Mouse (Mus musculus) T-helper 1 cell (primary cell): Measurements from ENCODE around the gene Metap1d.

Experiments
- in situ Hi-C: fragments of 300-600 bp; cut with MboI, MseI; formaldehyde crosslinking; loops from one replicate; pipeline ENCODE4 v1.15.1; 2025; ENCODE audit warnings: high pct_unique_total_duplicates

Metap1d gene

GRCm38 (mm10) chr2:71453161-71453916 lies at the start of gene Metap1d:
TSS of gene Metap1d (plus strand) at chr2:71453276.
- in situ Hi-C loops, result loop anchor here (5.0 kb wide), 1 partner anchor 74 kb away; the partner anchor contains the start of gene Dlx1

DNA sequence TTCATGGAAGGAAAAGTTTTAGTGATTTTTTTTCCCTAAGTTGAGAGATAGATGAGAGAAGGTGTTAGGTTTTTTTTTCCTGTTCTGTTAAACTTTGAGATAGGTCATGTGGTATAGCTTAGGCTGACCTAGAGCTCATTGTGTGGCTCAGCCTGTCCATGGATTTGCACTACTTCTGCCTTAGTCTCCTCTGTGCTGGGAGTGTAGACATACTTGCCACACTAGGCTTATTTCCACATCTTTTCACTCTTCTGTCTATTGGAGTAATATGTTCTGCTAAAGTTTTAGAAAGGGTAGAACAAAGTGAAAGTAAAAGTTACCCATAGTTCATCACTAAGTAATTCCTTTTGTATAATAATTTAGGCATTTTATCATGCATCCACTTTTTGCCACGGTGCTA lies 47.5 kb upstream of the Metap1d start:
- in situ Hi-C loops, result no loop called here

GRCm38 (mm10) chr2:71418760-71419280 lies 34.3 kb upstream of the Metap1d start:
- in situ Hi-C loops, result no loop called here

DNA sequence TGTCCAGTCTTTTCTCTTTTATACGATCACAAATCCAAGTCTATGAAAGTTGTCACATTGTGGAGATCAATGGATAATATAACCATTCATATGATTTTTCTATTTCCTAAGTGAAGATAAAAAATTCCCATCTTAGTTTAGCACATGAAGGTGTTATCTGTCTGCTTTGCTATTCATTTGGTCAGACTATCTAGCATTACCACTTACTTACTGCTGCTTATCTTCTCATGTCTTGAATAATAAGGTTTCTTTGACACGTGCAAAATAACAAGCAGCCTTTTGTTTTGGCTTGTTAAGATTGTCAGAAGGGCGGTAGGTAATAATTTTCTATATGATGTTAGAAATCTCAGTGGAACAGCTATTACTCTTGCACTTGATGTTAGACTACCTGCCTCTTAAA lies 33.7 kb upstream of the Metap1d start:
- in situ Hi-C loops, result no loop called here

- in situ Hi-C loops, result no loop called here
These were observed 32.1 kb upstream of the Metap1d start for GRCm38 (mm10) chr2:71420895-71421425.

GRCm38 (mm10) chr2:71424545-71424944 lies 28.5 kb upstream of the Metap1d start:
- in situ Hi-C loops, result no loop called here

GRCm38 (mm10) chr2:71435440-71435839 lies 17.6 kb upstream of the Metap1d start:
- in situ Hi-C loops, result no loop called here

DNA sequence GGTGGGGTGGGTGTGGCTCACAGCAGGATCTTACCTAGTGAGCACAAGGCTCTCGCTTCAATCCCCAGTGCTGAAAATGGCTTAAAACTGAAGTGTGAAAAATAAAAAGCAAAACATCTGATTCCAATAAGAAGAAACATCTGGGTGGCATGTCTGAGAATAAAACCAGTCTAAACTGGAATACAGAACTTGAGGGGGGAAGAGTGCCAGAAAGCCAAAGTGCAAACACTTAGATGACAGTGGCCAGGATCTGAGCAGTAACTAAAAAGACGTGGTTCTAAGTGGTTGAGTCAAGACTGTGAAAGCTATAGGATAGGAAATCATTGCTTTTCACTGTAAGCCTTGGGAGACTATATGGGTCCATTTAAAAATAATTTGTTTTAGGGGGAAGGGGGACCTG lies 9.7 kb upstream of the Metap1d start:
- in situ Hi-C loops, result no loop called here

GRCm38 (mm10) chr2:71445536-71446196 lies 7.4 kb upstream of the Metap1d start:
- in situ Hi-C loops, result no loop called here

GRCm38 (mm10) chr2:71449604-71450003 lies 3.5 kb upstream of the Metap1d start:
- in situ Hi-C loops, result loop anchor here (5.0 kb wide), 1 partner anchor 78 kb away; the partner anchor contains the start of gene Dlx1

DNA sequence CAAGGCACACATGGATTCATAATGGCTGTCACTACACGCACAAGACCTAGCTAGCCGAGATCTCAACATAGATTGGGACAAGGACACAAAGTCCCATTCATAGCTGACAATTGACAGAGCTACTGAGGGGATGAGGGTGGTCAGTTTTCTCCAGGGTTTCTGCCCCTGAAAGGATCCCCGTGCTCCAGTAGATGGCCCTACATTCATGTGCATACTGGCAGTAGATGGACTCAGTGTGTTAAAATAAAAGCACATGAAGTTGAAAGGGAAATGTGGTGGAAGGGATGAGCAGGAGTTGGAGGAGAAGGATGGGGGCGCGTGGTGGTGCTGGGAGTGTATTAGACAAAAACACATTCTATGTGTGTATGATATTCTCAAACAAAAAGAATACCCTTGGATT lies 1.3 kb upstream of the Metap1d start:
- in situ Hi-C loops, result loop anchor here (5.0 kb wide), 1 partner anchor 76 kb away; the partner anchor contains the start of gene Dlx1

DNA sequence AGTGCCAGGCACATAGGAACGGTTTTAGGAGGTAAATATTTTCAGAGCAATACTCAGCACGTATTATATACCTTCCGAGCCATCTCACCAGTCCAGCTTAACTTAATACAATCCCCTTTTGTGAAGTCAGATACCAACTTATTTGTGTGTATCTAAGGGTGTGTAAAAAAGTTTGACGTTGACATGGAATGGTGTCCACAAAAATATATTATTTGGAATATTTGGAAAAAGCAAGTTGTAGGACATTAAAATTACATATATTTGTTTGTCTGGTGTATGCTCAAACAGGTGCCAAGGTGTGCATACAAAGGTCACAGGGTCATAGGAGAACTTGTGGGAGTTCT lies 813 bp downstream of the Metap1d start:
- in situ Hi-C loops, result loop anchor here (5.0 kb wide), 1 partner anchor 73 kb away; the partner anchor contains the start of gene Dlx1

GRCm38 (mm10) chr2:71458624-71459023 lies 5.5 kb downstream of the Metap1d start:
- in situ Hi-C loops, result no loop called here

DNA sequence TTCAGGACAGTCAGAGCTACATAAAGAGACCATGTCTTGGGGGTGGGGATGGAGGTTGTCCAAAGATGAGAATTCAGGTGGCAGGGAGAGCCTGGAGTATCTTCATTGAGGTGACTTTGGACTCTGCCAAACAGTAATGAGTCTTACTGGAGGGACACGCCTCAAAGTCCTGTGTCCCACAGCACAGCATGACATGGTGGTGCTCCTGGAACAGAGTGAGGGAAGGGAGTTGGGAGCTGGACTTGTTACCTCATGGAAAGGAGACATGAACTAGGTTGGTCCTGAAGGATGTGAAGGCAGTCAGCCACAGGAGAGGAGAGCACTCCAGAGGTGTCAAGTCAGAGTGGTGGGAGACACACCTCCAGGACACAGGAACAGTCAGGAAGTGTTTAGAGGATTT lies 6.6 kb downstream of the Metap1d start:
- in situ Hi-C loops, result no loop called here

DNA sequence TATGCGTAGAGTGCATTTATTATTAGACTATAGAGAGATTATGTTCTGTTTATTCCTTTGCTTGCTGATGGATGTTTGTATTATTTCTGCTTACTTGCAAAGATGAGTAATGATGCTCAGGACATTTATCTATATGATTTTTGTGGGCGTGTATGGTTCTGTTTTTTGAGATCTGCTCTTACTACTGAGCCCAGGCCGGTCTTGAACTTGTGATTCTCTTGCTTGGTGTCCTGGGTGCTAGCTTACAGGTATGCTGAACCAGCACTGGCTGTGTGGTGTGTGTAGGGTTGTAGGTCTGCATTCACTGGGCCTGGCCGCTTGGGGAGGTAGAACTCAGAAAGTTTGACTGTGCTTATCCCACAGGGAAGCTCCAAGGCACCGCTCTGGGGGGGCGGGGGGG lies 8.1 kb downstream of the Metap1d start:
- in situ Hi-C loops, result no loop called here

GRCm38 (mm10) chr2:71461589-71461988 lies 8.5 kb downstream of the Metap1d start:
- in situ Hi-C loops, result no loop called here

DNA sequence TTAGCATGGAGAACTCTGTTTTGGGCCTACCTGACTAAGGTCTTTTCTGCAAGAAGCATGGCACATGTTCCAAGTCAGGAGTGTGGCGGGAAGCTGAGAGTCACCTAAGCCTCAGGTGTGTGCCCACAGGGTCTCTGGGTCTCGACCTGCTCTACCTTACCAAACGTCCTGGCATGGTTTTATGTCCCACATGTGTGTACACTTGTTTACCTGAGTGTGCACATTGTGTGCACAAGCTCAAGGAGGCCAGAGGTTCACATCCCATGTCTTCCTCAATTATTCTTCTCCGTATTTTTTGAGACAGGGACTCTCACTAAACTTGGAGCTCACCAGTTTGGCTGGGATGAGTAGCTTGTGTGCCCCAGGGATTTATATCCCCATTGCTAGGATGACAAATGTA lies 9.0 kb downstream of the Metap1d start:
- in situ Hi-C loops, result no loop called here

DNA sequence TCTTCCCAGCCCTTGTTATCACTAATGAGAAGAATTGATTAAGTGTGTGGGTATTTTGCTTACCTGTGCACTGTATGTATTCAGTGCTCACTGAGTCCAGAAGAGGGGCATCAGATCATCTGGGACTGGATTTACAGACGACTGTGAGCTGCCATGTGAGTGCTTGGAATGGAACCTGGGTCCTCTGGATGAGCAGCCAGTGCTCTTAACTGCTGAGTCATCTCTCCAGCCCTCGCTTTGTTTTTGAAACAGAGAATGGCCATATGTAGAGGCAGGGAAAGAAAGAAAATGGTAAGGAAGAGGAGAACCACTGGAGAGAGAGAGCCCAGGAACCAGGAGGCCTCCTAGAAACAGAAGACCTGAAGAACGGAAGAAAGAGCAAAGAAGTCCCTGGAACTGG lies 9.5 kb downstream of the Metap1d start:
- in situ Hi-C loops, result no loop called here

- in situ Hi-C loops, result no loop called here
These were observed 13.0 kb downstream of the Metap1d start for GRCm38 (mm10) chr2:71466103-71466502.

DNA sequence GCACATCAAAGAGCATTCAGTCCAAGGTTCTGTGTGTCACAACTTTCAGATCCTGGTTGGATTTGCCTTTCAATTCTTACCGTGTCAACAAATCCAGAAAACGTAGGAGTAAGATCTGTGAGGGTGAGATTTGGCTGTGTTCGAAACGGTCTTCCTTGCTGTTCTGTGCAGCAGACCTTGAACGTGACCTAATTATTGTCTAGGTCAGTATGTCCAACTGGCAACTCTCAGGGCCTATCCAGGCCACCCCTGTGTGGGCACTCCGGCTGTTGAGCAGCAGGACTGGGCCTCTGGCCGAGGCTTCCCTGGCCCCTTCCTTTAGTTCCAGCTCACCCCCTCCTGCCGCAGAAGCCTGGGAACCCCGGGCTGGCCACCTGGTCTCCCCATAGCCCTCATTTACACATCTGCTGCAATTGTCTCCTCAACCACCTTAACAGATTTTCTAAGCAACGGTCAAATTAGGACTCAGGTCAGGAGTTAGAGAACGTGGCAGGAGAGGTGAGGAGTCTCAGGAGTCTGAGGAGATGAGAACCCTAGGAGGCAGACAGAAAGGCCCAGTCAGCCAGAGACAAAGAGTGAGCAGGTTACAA lies 13.9 kb downstream of the Metap1d start:
- in situ Hi-C loops, result no loop called here

- in situ Hi-C loops, result no loop called here
These were observed 18.0 kb downstream of the Metap1d start for GRCm38 (mm10) chr2:71471094-71471493.

DNA sequence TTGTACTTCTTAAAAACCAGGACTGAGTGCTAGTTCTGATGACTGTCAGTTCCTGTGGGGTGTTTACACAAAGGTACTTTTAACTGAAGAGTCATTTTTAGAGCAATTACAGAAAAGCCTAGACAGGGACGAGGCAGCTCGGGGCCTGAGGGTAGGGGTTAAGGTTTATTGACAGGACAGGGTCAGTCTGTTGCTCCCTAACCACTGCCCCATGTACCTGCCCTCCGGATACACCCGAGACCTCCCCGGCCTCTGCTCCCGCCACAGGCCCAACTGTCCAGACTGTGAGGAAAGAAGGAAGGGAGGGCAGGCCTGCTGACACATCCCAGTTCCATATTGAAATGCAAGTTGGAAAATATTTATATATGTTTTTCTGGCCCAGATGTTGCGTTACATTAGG lies 20.8 kb downstream of the Metap1d start:
- in situ Hi-C loops, result no loop called here
